Mouse (Mus musculus): ENCODE data around the gene Rtkn2.

The Rtkn2 gene

DNA sequence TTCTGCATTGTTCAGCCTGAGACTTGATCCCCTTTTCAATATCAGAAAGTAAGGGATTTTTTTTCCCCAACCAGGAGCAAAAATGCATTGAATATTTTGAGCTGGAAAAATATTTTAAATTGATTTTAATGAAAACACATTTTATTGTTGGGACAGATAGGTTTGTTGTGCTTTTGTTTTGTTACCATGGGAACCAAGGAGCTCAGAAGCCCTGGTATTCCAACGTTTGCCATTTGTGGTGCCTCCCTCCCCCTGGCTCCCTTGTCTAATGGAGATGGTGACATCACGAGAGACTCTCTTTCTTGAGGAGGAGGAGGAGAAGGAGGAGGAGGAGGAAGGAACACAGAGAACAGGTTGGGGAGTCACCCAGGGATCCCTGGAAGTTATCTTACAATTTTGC lies 125.1 kb downstream of the Rtkn2 start:
- DNase-seq (ENCODE audit: low spot score), result peak; percentile 76

DNA sequence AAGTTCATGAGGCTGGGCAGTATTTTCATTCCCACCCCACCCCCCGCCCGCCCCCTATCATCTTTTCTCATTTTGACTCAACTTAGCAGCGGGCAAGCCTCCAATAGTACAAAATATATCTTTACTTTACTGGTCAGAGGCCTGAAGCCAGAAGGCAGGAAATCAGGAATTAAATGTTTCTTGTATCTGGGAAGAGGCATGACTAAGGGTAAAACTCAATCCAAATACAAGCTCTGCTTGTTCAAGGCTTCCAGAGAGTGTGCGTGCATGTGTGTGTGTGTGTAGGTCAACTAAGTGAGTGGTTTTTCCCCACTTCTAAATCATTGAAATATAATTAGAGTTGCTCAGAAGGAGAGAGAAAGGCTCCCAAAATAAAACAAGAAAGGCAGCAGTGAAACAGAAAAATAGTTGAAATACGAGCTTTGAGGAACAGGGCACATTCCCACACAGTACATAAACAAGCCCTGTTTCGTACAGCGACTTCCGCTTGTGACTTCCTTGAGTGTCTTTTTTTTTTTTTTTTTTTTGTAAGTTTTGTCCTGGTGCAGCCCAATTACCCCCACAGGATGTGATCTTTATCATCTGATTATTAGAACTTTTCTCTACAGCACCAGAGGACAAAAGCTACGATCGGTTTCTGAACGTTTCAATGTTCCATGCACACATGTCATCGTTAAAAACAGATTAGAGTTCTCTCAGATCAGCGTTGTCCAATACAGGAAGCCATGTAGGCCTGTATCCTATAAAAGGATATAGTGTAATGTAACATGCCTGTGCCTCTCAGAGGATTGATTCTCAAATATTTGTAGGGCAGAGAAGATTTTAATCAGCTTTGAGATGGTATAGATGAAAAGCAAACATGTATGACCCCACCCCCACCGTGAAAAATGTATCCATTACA lies 125.8 kb downstream of the Rtkn2 start:
- DNase-seq (ENCODE audit: low spot score), result peak; percentile 63

DNA sequence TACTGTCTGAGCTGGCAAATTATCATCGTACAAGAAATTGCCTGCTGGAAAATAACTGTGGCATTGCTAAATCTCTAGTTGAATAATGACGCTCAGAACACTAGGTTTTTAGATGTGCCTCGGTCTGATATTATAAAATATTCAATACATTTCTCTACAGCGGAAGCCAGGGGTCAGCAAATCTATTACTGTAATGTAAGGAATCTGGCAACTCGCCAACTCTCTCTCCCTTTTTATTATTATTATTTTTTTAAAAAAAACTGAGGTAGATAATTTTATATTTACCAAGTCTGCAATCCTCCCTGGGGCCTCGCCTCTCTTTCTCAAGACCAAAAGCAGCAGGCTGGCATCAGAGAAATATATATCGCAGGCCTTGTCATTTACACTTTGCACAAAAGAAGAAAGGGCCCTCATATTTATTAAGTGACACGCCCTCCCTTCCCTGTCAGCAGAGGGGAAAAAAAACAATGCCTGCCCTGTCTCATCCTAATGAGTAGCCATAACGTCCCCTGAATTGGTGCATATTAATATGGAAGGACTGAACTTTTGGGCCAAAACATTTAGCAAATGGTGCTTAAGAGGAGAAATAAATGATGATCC lies 127.1 kb downstream of the Rtkn2 start:
- DNase-seq (ENCODE audit: low spot score), result peak; percentile 40

DNA sequence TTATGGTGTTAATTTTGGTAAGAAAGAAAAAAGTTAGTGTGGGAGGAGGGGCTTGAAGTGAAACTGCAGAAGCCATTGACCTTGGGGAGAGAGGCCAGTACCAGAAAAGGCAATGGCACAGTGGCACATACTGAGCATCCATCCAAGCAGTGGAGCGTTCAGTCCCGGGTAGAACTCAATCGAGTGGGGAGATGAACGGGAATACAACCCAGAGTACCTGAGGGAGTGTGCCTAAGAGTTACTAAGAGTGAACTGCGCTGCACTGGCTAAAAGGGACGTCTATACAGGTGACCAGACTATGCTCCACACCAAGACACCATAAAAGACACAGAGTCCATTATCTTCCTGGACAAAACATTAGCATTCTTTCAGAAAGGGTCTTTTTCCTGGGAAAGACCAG lies 128.3 kb downstream of the Rtkn2 start:
- DNase-seq (ENCODE audit: low spot score), result no peak
